Mouse (Mus musculus) erythroblast, embryonic 14.5 days (primary cell): Measurements from ENCODE around the gene Ifna4.

Source experiments
- GATA1 ChIP-seq: IDR thresholded peaks from 2 replicates; pipeline ENCODE4 v1.6.1; 2012; ENCODE audit warnings: low read length, inconsistent platforms, mixed read lengths
- TAL1 ChIP-seq: IDR thresholded peaks from 3 replicates; pipeline ENCODE4 v1.6.1; 2012; ENCODE audit warnings: low read length, inconsistent platforms, mixed read lengths

GRCm38 (mm10) chr4:88876520-88876919, 34.9 kb downstream of the Ifna4 start:
- TF ChIP-seq TAL1 (no peak), GATA1 (no peak)
